Mouse (Mus musculus) hindbrain, embryonic 11.5 days (tissue): Measurements from ENCODE around the gene Hipk4. TPM values are rescaled to one million over a fixed set of nuclear protein-coding genes. Genes with fewer than 3 reads are reported as not detected.

Experiments used
- ATAC-seq: fragments of 200-750 bp; cut with Nextera tagmentation; 2 replicates; pipeline ENCODE4 v1.8.0; 2017; ENCODE audit warnings: mild to moderate bottlenecking, moderate TSS enrichment, moderate library complexity; ENCODE audit not compliant: low FRiP score
- DNase-seq: peaks from one replicate; pipeline ENCODE4 v3.0.0-alpha.2; 2015; ENCODE audit warnings: low spot score
- H3K27ac ChIP-seq: fragments of 300-500 bp; sonication (generic); 2 replicates; pipeline ENCODE4 v1.5.1; 2014; ENCODE audit warnings: mild to moderate bottlenecking, low read depth, low read length
- H3K27me3 ChIP-seq: fragments of 300-500 bp; sonication (generic); 2 replicates; pipeline ENCODE4 v1.6.1; 2014; ENCODE audit warnings: mild to moderate bottlenecking, low read length, moderate library complexity, mixed read lengths; ENCODE audit not compliant: control insufficient read depth, insufficient read depth
- H3K36me3 ChIP-seq: fragments of 300-500 bp; sonication (generic); 2 replicates; pipeline ENCODE4 v1.6.1; 2014; ENCODE audit warnings: mild to moderate bottlenecking, low read length, moderate library complexity, mixed read lengths; ENCODE audit not compliant: control insufficient read depth, insufficient read depth
- H3K4me1 ChIP-seq: fragments of 300-500 bp; sonication (generic); replicated peaks from 2 replicates; pipeline ENCODE4 v1.6.1; 2014; ENCODE audit warnings: low read length, mixed read lengths; ENCODE audit not compliant: control insufficient read depth, insufficient read depth
- H3K4me2 ChIP-seq: fragments of 300-500 bp; sonication (generic); replicated peaks from 2 replicates; pipeline ENCODE4 v1.6.1; 2014; ENCODE audit warnings: mild to moderate bottlenecking, low read depth, low read length
- H3K4me3 ChIP-seq: fragments of 300-500 bp; sonication (generic); 2 replicates; pipeline ENCODE4 v1.5.1; 2014; ENCODE audit warnings: low read depth, low read length
- H3K9ac ChIP-seq: fragments of 300-500 bp; sonication (generic); 2 replicates; pipeline ENCODE4 v1.6.1; 2014; ENCODE audit warnings: low read depth, low read length
- H3K9me3 ChIP-seq: fragments of 300-500 bp; sonication (generic); 2 replicates; pipeline ENCODE4 v1.6.1; 2016; ENCODE audit warnings: low read length; ENCODE audit not compliant: control insufficient read depth
- WGBS: fragments of 180-500 bp; shearing (Covaris S2); extraction: QIAGEN DNeasy Blood & Tissue Kit; methylation state at CpG from one replicate; pipeline ENCODE4 v1.1.7; 2014; 5-methylcytosine and 5-hydroxymethylcytosine counted together
- polyA plus RNA-seq: library from polyadenylated mRNA; unstranded; fragments of >200 nt; fragmentation: Nextera tagmentation; extraction: Ambion mirVana; gene quantifications from 2 replicates; pipeline ENCODE4 v1.2.1, GENCODE M21; 2014

Hipk4 gene
- polyA plus RNA-seq, 1 experiment from 2014 or later: 0.96 TPM

DNA sequence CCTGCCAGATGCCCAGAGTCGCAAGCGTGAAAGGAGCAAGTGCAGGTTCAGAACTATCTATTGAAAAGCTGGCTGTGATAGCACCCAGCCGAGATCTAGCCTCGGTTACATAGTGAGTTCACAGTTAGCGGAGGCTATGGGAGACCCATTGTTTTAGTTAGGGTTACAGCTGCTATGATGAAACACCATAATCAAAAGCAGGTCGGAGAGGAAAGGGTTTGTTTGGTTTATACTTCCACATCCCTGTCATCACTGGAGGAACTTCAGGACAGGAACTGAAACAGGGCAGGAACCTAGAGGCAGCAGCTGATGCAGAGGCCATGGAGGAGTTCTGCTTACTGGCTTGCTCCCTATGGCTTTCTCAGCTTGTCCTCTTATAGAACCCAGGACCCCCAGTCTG is 54.5 kb downstream of the Hipk4 start:
- H3K4me3 ChIP-seq: no peak overlapping the region
- WGBS: 92% methylated on average over 6 of the region's 6 CpGs
- H3K9me3 ChIP-seq: no peaks in the 10 kb centered on the region
- peaks cover 7% of the 10 kb centered on the region; the same call in 1 of the 2 replicates for H3K36me3 ChIP-seq
- H3K27ac ChIP-seq: no peak overlapping the region
- H3K4me2 ChIP-seq: no peak overlapping the region
- no peak for DNase-seq
- no peak for ATAC-seq
- H3K4me1 ChIP-seq: no peaks in the 10 kb centered on the region
- H3K27me3 ChIP-seq: no peaks in the 10 kb centered on the region
- H3K9ac ChIP-seq: no peak overlapping the region

DNA sequence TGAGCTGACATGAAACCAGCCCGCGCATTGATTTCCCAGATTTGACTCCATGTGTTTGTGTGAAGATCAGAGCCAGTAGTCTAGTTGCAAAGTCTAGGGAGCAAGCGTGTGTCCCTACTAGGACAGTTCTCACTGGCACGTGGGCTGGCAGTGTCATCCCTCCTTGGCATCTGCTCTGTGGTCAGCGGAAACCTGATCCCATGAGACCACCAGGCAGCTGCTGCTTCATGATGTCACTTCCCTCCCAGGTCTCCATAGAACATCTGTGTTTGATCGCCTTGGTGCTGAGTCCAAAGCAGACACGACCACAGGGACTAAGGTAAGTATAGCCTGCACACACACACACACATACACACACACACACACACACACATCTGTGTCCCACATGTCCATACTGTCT is 55.4 kb downstream of the Hipk4 start:
- ATAC-seq (no peak), DNase-seq (no peak)
- 71% methylated on average over 7 of the region's 7 CpGs for WGBS

DNA sequence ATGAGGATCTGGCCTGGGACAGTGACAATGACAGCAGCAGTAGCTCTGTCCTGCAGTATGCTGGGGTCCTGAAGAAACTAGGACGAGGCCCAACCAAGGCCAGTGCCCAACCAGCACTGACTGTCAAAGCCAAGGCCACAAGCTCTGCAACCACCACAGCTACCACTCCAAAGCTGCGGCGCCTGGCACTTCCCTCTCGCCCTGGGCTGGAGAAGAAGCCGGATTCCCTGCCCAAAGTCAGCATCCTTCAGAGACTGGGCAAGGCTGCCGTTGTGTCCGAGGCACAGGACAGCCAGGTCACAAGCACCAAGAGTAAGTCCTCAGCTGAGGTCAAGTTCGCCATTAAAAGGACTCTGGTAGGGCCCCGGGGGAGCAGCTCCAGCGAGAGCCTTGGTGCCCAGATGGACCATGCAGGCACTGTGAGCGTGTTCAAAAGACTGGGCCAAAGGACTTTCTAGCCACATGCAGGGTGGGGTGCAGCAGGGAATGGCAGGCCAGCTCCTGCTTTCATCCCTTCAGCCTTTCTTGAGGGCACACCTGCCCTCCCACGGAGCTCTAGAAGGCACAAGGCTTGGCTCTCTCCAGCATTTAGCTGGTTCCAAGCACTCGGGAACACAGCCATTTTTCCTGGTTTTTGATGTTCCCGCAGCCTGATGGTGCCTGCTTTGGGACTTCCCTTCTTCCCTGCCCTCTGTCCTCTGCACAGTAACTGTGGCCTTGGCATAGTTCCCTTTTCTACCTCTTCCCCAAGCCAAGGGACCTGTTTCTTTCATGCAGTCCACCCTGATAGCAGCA is 57.5 kb downstream of the Hipk4 start:
- H3K4me1 ChIP-seq: no peaks in the 10 kb centered on the region
- H3K27me3 ChIP-seq: no peaks in the 10 kb centered on the region
- H3K4me3 ChIP-seq: no peak overlapping the region
- no peak for ATAC-seq
- H3K9ac ChIP-seq: no peak overlapping the region
- no peaks in the 10 kb centered on the region for H3K9me3 ChIP-seq
- H3K4me2 ChIP-seq: no peak overlapping the region
- no peak for DNase-seq
- 87% methylated on average over 14 of the region's 14 CpGs for WGBS
- peaks cover 5% of the 10 kb centered on the region; the same call in 1 of the 2 replicates for H3K36me3 ChIP-seq
- H3K27ac ChIP-seq: no peak overlapping the region

More for the DNA sequence above, 55.4 kb downstream of the Hipk4 start:
- Histone ChIP-seq H3K27ac (no peak overlapping the region), H3K4me3 (no peak overlapping the region), H3K9ac (no peak overlapping the region), H3K36me3 (peaks cover 7% of the 10 kb centered on the region; the same call in 1 of the 2 replicates), H3K27me3 (no peaks in the 10 kb centered on the region), H3K4me2 (no peak overlapping the region), H3K4me1 (no peaks in the 10 kb centered on the region), H3K9me3 (no peaks in the 10 kb centered on the region)

Other genes with a start within 250 kb of the Hipk4 start
- 2.4 and 3.9 TPM in 2 replicates for gene Ltbp4, start 185.6 kb upstream of the Hipk4 start, polyA plus RNA-seq
- gene Shkbp1, start 167.2 kb upstream of the Hipk4 start, polyA plus RNA-seq: 51.5 and 56.7 TPM in 2 replicates
- gene Gm20479, start 165.8 kb upstream of the Hipk4 start, polyA plus RNA-seq: 0.33 and 0.57 TPM in 2 replicates
- gene Sptbn4, start 75.6 kb upstream of the Hipk4 start, polyA plus RNA-seq: 0.20 and 0.57 TPM in 2 replicates
- 34.8 and 35.4 TPM in 2 replicates for gene Blvrb, start 75.3 kb upstream of the Hipk4 start, polyA plus RNA-seq
- gene Sertad3, start 49.5 kb upstream of the Hipk4 start, polyA plus RNA-seq: 20.7 and 22.2 TPM in 2 replicates
- 18.4 and 21.0 TPM in 2 replicates for gene Sertad1, start 36.4 kb upstream of the Hipk4 start, polyA plus RNA-seq
- 0.53 and 1.0 TPM in 2 replicates for gene Prx, start 23.9 kb upstream of the Hipk4 start, polyA plus RNA-seq
- 72.1 and 72.9 TPM in 2 replicates for gene Pld3, start 30.0 kb downstream of the Hipk4 start, polyA plus RNA-seq
- gene 2310022A10Rik, start 30.0 kb downstream of the Hipk4 start, polyA plus RNA-seq: 22.4 and 24.5 TPM in 2 replicates
- gene Akt2, start 68.3 kb downstream of the Hipk4 start, polyA plus RNA-seq: 67.5 and 71.7 TPM in 2 replicates
- 11.2 and 13.4 TPM in 2 replicates for gene Ttc9b, start 130.6 kb downstream of the Hipk4 start, polyA plus RNA-seq
- 6.2 and 8.8 TPM in 2 replicates for gene Map3k10, start 151.3 kb downstream of the Hipk4 start, polyA plus RNA-seq
- 7.3 and 8.5 TPM in 2 replicates for gene Zfp607b, start 166.1 kb downstream of the Hipk4 start, polyA plus RNA-seq
- 90.6 and 93.9 TPM in 2 replicates for gene Zfp60, start 208.1 kb downstream of the Hipk4 start, polyA plus RNA-seq